In genomic region chr11:90370789-90371291, GRCm38 (mm10) we compare ENCODE assay signal across 9 mouse cellular contexts. TPM values are rescaled to one million over a fixed set of nuclear protein-coding genes. Genes with fewer than 3 reads are reported as not detected.
DNase-seq lines count a peak whose midpoint lies in the region; ATAC-seq and TF ChIP-seq lines count a peak whose summit lies in the region.
"Had no signal": no experiment of that assay in that cellular context is flagged by ENCODE, and none has a peak within 500 bp of the region (broad histone marks: within the 10 kb centered on the region; RNA-seq: fewer than 3 reads in every experiment).

No protein-coding gene starts in this region.

- WGBS in liver, adult 2 months: 38% methylated on average over 11 of the region's 11 CpGs
- 4% methylated on average over 11 of the region's 11 CpGs for WGBS in forebrain, postnatal 0 days
- WGBS in neural tube, embryonic 14.5 days: 8% methylated on average over 11 of the region's 11 CpGs

- peak overlapping the region; percentile 33; the same call in 1 of the 2 replicates for H3K9ac ChIP-seq in liver, adult 2 months (ENCODE audit: low read depth, low read length)
- peak overlapping the region; percentile 29 for H3K9ac ChIP-seq in forebrain, postnatal 0 days
- no peak overlapping the region for H3K9ac ChIP-seq in neural tube, embryonic 14.5 days (replicated peaks; ENCODE audit: low read depth, low read length)

- no peaks in the 10 kb centered on the region for H3K9me3 ChIP-seq in forebrain, postnatal 0 days (ENCODE audit: low read length)
- no peaks in the 10 kb centered on the region for H3K9me3 ChIP-seq in neural tube, embryonic 14.5 days (ENCODE audit: control insufficient read depth, low read length)

- ATAC-seq in forebrain, postnatal 0 days: no peak
- ATAC-seq in neural tube, embryonic 14.5 days (ENCODE audit: low read depth): peak; percentile 15; the same call in 1 of the 2 replicates

- no peaks in the 10 kb centered on the region for H3K36me3 ChIP-seq in liver, adult 2 months (ENCODE audit: control insufficient read depth, insufficient read depth, low read length)
- H3K36me3 ChIP-seq in forebrain, postnatal 0 days (ENCODE audit: insufficient read depth): no peaks in the 10 kb centered on the region
- H3K36me3 ChIP-seq in neural tube, embryonic 14.5 days (ENCODE audit: control insufficient read depth, insufficient read depth, low read length): no peaks in the 10 kb centered on the region

- peaks cover 46% of the 10 kb centered on the region for H3K4me1 ChIP-seq in liver, adult 2 months (ENCODE audit: control insufficient read depth, insufficient read depth, low read length)
- peaks cover 23% of the 10 kb centered on the region for H3K4me1 ChIP-seq in forebrain, postnatal 0 days (ENCODE audit: insufficient read depth)
- peaks cover 20% of the 10 kb centered on the region; the same call in 1 of the 2 replicates for H3K4me1 ChIP-seq in neural tube, embryonic 14.5 days (ENCODE audit: control insufficient read depth, insufficient read depth, low read length)

- no peaks in the 10 kb centered on the region for H3K27me3 ChIP-seq in liver, adult 2 months (ENCODE audit: control insufficient read depth, insufficient read depth, low read length)
- no peaks in the 10 kb centered on the region for H3K27me3 ChIP-seq in forebrain, postnatal 0 days (ENCODE audit: insufficient read depth, low read length)
- no peaks in the 10 kb centered on the region for H3K27me3 ChIP-seq in neural tube, embryonic 14.5 days (ENCODE audit: control insufficient read depth, insufficient read depth, low read length)

- TF ChIP-seq CTCF in liver, adult 2 months (IDR thresholded peaks at IDR 0.05; ENCODE audit: low read depth, low read length): no peak
- no peak for TF ChIP-seq CTCF in forebrain, postnatal 0 days (IDR thresholded peaks at IDR 0.05; ENCODE audit: low read depth)

- DNase-seq in liver, adult 2 months (ENCODE audit: extremely low read depth, low read depth, low spot score): no peak
- no peak for DNase-seq in liver
- DNase-seq in forebrain, postnatal 0 days: peak; percentile 35
- DNase-seq in kidney, postnatal 10 days: peak; percentile 32
- no peak for DNase-seq in frontal cortex, postnatal 36 days (ENCODE audit: low spot score in 2 of 2)
- DNase-seq in layer of hippocampus, postnatal 14 days (ENCODE audit: low spot score in 2 of 2): no peak
- no peak for DNase-seq in thymus, postnatal 0 days (ENCODE audit: low spot score)

- no peak for TF ChIP-seq POLR2A in liver, adult 2 months (IDR thresholded peaks at IDR 0.05; ENCODE audit: extremely low read depth, insufficient read depth, low read length)

- H3K27ac ChIP-seq in liver, adult 2 months (replicated peaks; ENCODE audit: insufficient read depth, low read depth, low read length): peak overlapping the region; percentile 32; the same call in 1 of the 2 replicates
- H3K27ac ChIP-seq in forebrain, postnatal 0 days (ENCODE audit: low read depth, low read length): no peak overlapping the region
- H3K27ac ChIP-seq in neural tube, embryonic 14.5 days (ENCODE audit: low read depth, low read length): peak overlapping the region; percentile 6; the same call in 1 of the 2 replicates

- H3K79me2 ChIP-seq in liver, adult 2 months (ENCODE audit: control insufficient read depth, insufficient read depth, low read length): peaks cover 29% of the 10 kb centered on the region; the same call in 1 of the 2 replicates

- peak overlapping the region; percentile 48 for H3K4me2 ChIP-seq in forebrain, postnatal 0 days (ENCODE audit: low read depth)
- peak overlapping the region; percentile 29 for H3K4me2 ChIP-seq in neural tube, embryonic 14.5 days (ENCODE audit: low read depth, low read length)
- H3K4me2 ChIP-seq: liver, embryonic 11.5 days had no signal

- H3K4me3 ChIP-seq in liver, adult 2 months (ENCODE audit: insufficient read depth, low read depth, low read length): no peak overlapping the region
- peak overlapping the region; percentile 16 for H3K4me3 ChIP-seq in forebrain, postnatal 0 days (ENCODE audit: low read depth, low read length)
- H3K4me3 ChIP-seq in neural tube, embryonic 14.5 days (ENCODE audit: low read depth, low read length): no peak overlapping the region

RNA-seq across cellular contexts. Expression of gene Hlf, which starts 19.9 kb away (rescaled TPM):
- total RNA-seq in liver, adult 2 months (2014; rRNA removed): 12.1 and 13.7 TPM in 2 replicates
- 18.3 and 25.2 TPM in 2 replicates for polyA plus RNA-seq in liver, adult 2 months (2012; rRNA removed)
- 5.7 and 6.8 TPM in 2 replicates for total RNA-seq in forebrain, postnatal 0 days (2014; rRNA removed)
- 5.5 and 9.7 TPM in 2 replicates for polyA plus RNA-seq in forebrain, postnatal 0 days (2015; fragmentation: Nextera tagmentation; extraction: Ambion mirVana)
- 2.0 and 4.6 TPM in 2 replicates for polyA plus RNA-seq in neural tube, embryonic 14.5 days (2014; fragmentation: Nextera tagmentation; extraction: Ambion mirVana)
- 10 to 100 TPM; 31.8 to 40.4 TPM for total RNA-seq in layer of hippocampus, postnatal 14 days (2021)
- polyA plus RNA-seq in thymus, postnatal 0 days (2015; fragmentation: Nextera tagmentation; extraction: Ambion mirVana): 0.72 and 0.85 TPM in 2 replicates

Comparison
In these comparisons a context has a peak if more than half of its experiments do, and no peak if none do; other contexts are left out.
1. DNase-seq: peak in forebrain, postnatal 0 days (single experiment) and kidney, postnatal 10 days (single experiment); none in liver, adult 2 months (single experiment), liver (single experiment), frontal cortex, postnatal 36 days (0 of 2), layer of hippocampus, postnatal 14 days (0 of 2) and thymus, postnatal 0 days (single experiment).